ENCODE assay signal across 23 mouse cellular contexts in genomic region chr6:81765831-81766230, GRCm38 (mm10).
DNase-seq lines count a peak whose midpoint lies in the region; ATAC-seq lines count a peak whose summit lies in the region.
"Had no signal": no experiment of that assay in that cellular context is flagged by ENCODE, and none has a peak within 500 bp of the region (broad histone marks: within the 10 kb centered on the region; RNA-seq: fewer than 3 reads in every experiment).

No protein-coding gene starts in this region.

- no peaks in the 10 kb centered on the region for H3K27me3 ChIP-seq in forebrain, embryonic 14.5 days (replicated peaks; ENCODE audit: control insufficient read depth, insufficient read depth, low read length)
- H3K27me3 ChIP-seq in forebrain, embryonic 10.5 days (ENCODE audit: poor library complexity, severe bottlenecking) = no peaks in the 10 kb centered on the region
- H3K27me3 ChIP-seq in hindbrain, embryonic 16.5 days (replicated peaks; ENCODE audit: control insufficient read depth, insufficient read depth, low read length) = no peaks in the 10 kb centered on the region
- no peaks in the 10 kb centered on the region for H3K27me3 ChIP-seq in hindbrain, embryonic 13.5 days
- H3K27me3 ChIP-seq in midbrain, embryonic 10.5 days (ENCODE audit: low read depth, poor library complexity, severe bottlenecking) = no peaks in the 10 kb centered on the region
- H3K27me3 ChIP-seq: forebrain, embryonic 12.5 days; limb, embryonic 12.5 days; liver, embryonic 12.5 days; megakaryocyte, embryonic 14.5 days had no signal

- ATAC-seq in forebrain, embryonic 14.5 days = no peak
- 0 out of 2 replicates have a peak, but pooled peaks have one; percentile 29 for ATAC-seq in hindbrain, embryonic 16.5 days
- ATAC-seq in hindbrain, embryonic 13.5 days (ENCODE audit: low FRiP score) = no peak
- ATAC-seq: inflammation-experienced regulatory T-cells, adult 6 months; liver, embryonic 12.5 days; midbrain, embryonic 16.5 days had no signal

- WGBS in forebrain, embryonic 14.5 days = 75% methylated on average over 7 of the region's 7 CpGs
- 94% methylated on average over 7 of the region's 7 CpGs for WGBS in forebrain, embryonic 10.5 days
- WGBS in hindbrain, embryonic 16.5 days = 72% methylated on average over 7 of the region's 7 CpGs
- 90% methylated on average over 7 of the region's 7 CpGs for WGBS in hindbrain, embryonic 13.5 days
- WGBS in midbrain, embryonic 10.5 days = 95% methylated on average over 7 of the region's 7 CpGs

- H3K4me1 ChIP-seq in forebrain, embryonic 14.5 days (ENCODE audit: control insufficient read depth, insufficient read depth, low read length) = no peaks in the 10 kb centered on the region
- H3K4me1 ChIP-seq in forebrain, embryonic 10.5 days = no peaks in the 10 kb centered on the region
- H3K4me1 ChIP-seq in hindbrain, embryonic 16.5 days (ENCODE audit: control insufficient read depth, insufficient read depth, low read depth, low read length) = 0 out of 2 replicates have a peak, but pooled peaks cover 3% of the 10 kb centered on the region
- peaks cover 6% of the 10 kb centered on the region; the same call in 1 of the 2 replicates for H3K4me1 ChIP-seq in hindbrain, embryonic 13.5 days (replicated peaks)
- no peaks in the 10 kb centered on the region for H3K4me1 ChIP-seq in midbrain, embryonic 10.5 days
- H3K4me1 ChIP-seq: forebrain, embryonic 12.5 days; limb, embryonic 12.5 days; liver, embryonic 12.5 days; megakaryocyte, embryonic 14.5 days had no signal

- H3K4me2 ChIP-seq in forebrain, embryonic 14.5 days (ENCODE audit: low read length) = no peak overlapping the region
- no peak overlapping the region for H3K4me2 ChIP-seq in hindbrain, embryonic 16.5 days (ENCODE audit: low read length)
- no peak overlapping the region for H3K4me2 ChIP-seq in hindbrain, embryonic 13.5 days
- H3K4me2 ChIP-seq: forebrain, embryonic 12.5 days; limb, embryonic 12.5 days; liver, embryonic 12.5 days; lung, embryonic 14.5 days had no signal

- no peaks in the 10 kb centered on the region for H3K9me3 ChIP-seq in forebrain, embryonic 14.5 days (replicated peaks; ENCODE audit: control insufficient read depth, low read length)
- no peaks in the 10 kb centered on the region for H3K9me3 ChIP-seq in forebrain, embryonic 10.5 days
- H3K9me3 ChIP-seq in hindbrain, embryonic 16.5 days (ENCODE audit: control insufficient read depth, low read length) = no peaks in the 10 kb centered on the region
- no peaks in the 10 kb centered on the region for H3K9me3 ChIP-seq in hindbrain, embryonic 13.5 days
- H3K9me3 ChIP-seq in midbrain, embryonic 10.5 days (replicated peaks) = no peaks in the 10 kb centered on the region
- H3K9me3 ChIP-seq: forebrain, embryonic 12.5 days; limb, embryonic 12.5 days; liver, embryonic 12.5 days had no signal

- peak; percentile 42 for DNase-seq in forebrain, embryonic 14.5 days (ENCODE audit: low spot score)
- no peak for DNase-seq in forebrain, embryonic 10.5 days (ENCODE audit: extremely low spot score, low spot score)
- peak; percentile 20 for DNase-seq in lung, postnatal 25 days (ENCODE audit: low spot score)
- no peak for DNase-seq in lung, postnatal 14 days
- no peak for DNase-seq in midbrain, embryonic 10.5 days (ENCODE audit: low spot score)
- DNase-seq: adrenal gland, adult 2 months; cerebellum, adult 8-10 months; embryo, embryonic 11 days; gastrocnemius, postnatal 14 days; kidney, adult 2 months; kidney, postnatal 10 days; right cerebral cortex, postnatal 14 days; spleen, adult 18-20 months; thymus, postnatal 25 days had no signal

- no peaks in the 10 kb centered on the region for H3K36me3 ChIP-seq in forebrain, embryonic 14.5 days (ENCODE audit: control insufficient read depth, insufficient read depth, low read length)
- H3K36me3 ChIP-seq in forebrain, embryonic 10.5 days (replicated peaks) = no peaks in the 10 kb centered on the region
- no peaks in the 10 kb centered on the region for H3K36me3 ChIP-seq in hindbrain, embryonic 16.5 days (ENCODE audit: control insufficient read depth, insufficient read depth, low read length)
- no peaks in the 10 kb centered on the region for H3K36me3 ChIP-seq in hindbrain, embryonic 13.5 days
- no peaks in the 10 kb centered on the region for H3K36me3 ChIP-seq in midbrain, embryonic 10.5 days
- H3K36me3 ChIP-seq: forebrain, embryonic 12.5 days; limb, embryonic 12.5 days; liver, embryonic 12.5 days had no signal

- H3K27ac ChIP-seq in forebrain, embryonic 14.5 days (ENCODE audit: low read depth, low read length) = no peak overlapping the region
- no peak overlapping the region for H3K27ac ChIP-seq in forebrain, embryonic 10.5 days
- no peak overlapping the region for H3K27ac ChIP-seq in hindbrain, embryonic 16.5 days (ENCODE audit: low read depth, low read length)
- H3K27ac ChIP-seq in hindbrain, embryonic 13.5 days = no peak overlapping the region
- no peak overlapping the region for H3K27ac ChIP-seq in midbrain, embryonic 10.5 days (replicated peaks)
- H3K27ac ChIP-seq: forebrain, embryonic 12.5 days; limb, embryonic 12.5 days; liver, embryonic 12.5 days had no signal

- no peak overlapping the region for H3K4me3 ChIP-seq in forebrain, embryonic 14.5 days (ENCODE audit: low read depth, low read length)
- no peak overlapping the region for H3K4me3 ChIP-seq in forebrain, embryonic 10.5 days
- H3K4me3 ChIP-seq in hindbrain, embryonic 16.5 days (ENCODE audit: low read length) = no peak overlapping the region
- H3K4me3 ChIP-seq in hindbrain, embryonic 13.5 days = no peak overlapping the region
- H3K4me3 ChIP-seq in midbrain, embryonic 10.5 days = no peak overlapping the region
- H3K4me3 ChIP-seq: forebrain, embryonic 12.5 days; limb, embryonic 12.5 days; liver, embryonic 12.5 days; megakaryocyte, embryonic 14.5 days had no signal

- no peak overlapping the region for H3K9ac ChIP-seq in forebrain, embryonic 14.5 days (ENCODE audit: low read length)
- H3K9ac ChIP-seq in hindbrain, embryonic 16.5 days (ENCODE audit: low read depth, low read length) = no peak overlapping the region
- H3K9ac ChIP-seq in hindbrain, embryonic 13.5 days = no peak overlapping the region
- H3K9ac ChIP-seq: forebrain, embryonic 12.5 days; limb, embryonic 12.5 days; liver, embryonic 12.5 days; lung, embryonic 14.5 days had no signal

Comparison
In these comparisons a context has a peak if more than half of its experiments do, and no peak if none do; other contexts are left out.
1. DNase-seq: peak in forebrain, embryonic 14.5 days (single experiment) and lung, postnatal 25 days (single experiment); none in forebrain, embryonic 10.5 days (single experiment), lung, postnatal 14 days (single experiment) and midbrain, embryonic 10.5 days (single experiment).